Mouse (Mus musculus): ENCODE measurements around the gene Dnase2b.

The Dnase2b gene

GRCm38 (mm10) chr3:146616533-146617283 is 1.3 kb upstream of the Dnase2b start:
- in situ Hi-C loops (cut with MboI, MseI): no loop called here

GRCm38 (mm10) chr3:146611821-146612220 is 3.6 kb downstream of the Dnase2b start:
- in situ Hi-C loops (cut with MboI, MseI): no loop called here

- in situ Hi-C loops (cut with MboI, MseI): no loop called here
Measured at GRCm38 (mm10) chr3:146611261-146611660, 4.1 kb downstream of the Dnase2b start.

- in situ Hi-C loops (cut with MboI, MseI): no loop called here
Measured at GRCm38 (mm10) chr3:146610322-146610721, 5.1 kb downstream of the Dnase2b start.

GRCm38 (mm10) chr3:146607368-146607767 is 8.0 kb downstream of the Dnase2b start:
- in situ Hi-C loops (cut with MboI, MseI): no loop called here

- in situ Hi-C loops (cut with MboI, MseI): no loop called here
Measured at GRCm38 (mm10) chr3:146604647-146605046, 10.7 kb downstream of the Dnase2b start.

GRCm38 (mm10) chr3:146602531-146602930 is 12.9 kb downstream of the Dnase2b start:
- in situ Hi-C loops (cut with MboI, MseI): no loop called here

GRCm38 (mm10) chr3:146601205-146601604 is 14.2 kb downstream of the Dnase2b start:
- in situ Hi-C loops (cut with MboI, MseI): no loop called here

GRCm38 (mm10) chr3:146599198-146599900 is 16.0 kb downstream of the Dnase2b start:
- in situ Hi-C loops (cut with MboI, MseI): no loop called here

GRCm38 (mm10) chr3:146598411-146598810 is 17.0 kb downstream of the Dnase2b start:
- in situ Hi-C loops (cut with MboI, MseI): no loop called here

- in situ Hi-C loops (cut with MboI, MseI): no loop called here
Measured at GRCm38 (mm10) chr3:146596864-146597263, 18.5 kb downstream of the Dnase2b start.

- in situ Hi-C loops (cut with MboI, MseI): no loop called here
Measured at GRCm38 (mm10) chr3:146596387-146596786, 19.0 kb downstream of the Dnase2b start.

- in situ Hi-C loops (cut with MboI, MseI): no loop called here
Measured at GRCm38 (mm10) chr3:146595440-146595839, 20.0 kb downstream of the Dnase2b start.

GRCm38 (mm10) chr3:146591601-146592000 is 23.8 kb downstream of the Dnase2b start:
- in situ Hi-C loops (cut with MboI, MseI): no loop called here

- in situ Hi-C loops (cut with MboI, MseI): no loop called here
Measured at GRCm38 (mm10) chr3:146591159-146591558, 24.2 kb downstream of the Dnase2b start.

- in situ Hi-C loops (cut with MboI, MseI): no loop called here
Measured at GRCm38 (mm10) chr3:146589523-146589922, 25.9 kb downstream of the Dnase2b start.

- in situ Hi-C loops (cut with MboI, MseI): no loop called here
Measured at GRCm38 (mm10) chr3:146586616-146587015, 28.8 kb downstream of the Dnase2b start.

GRCm38 (mm10) chr3:146583908-146584307 is 31.5 kb downstream of the Dnase2b start:
- in situ Hi-C loops (cut with MboI, MseI): no loop called here

GRCm38 (mm10) chr3:146583478-146583877 is 31.9 kb downstream of the Dnase2b start:
- in situ Hi-C loops (cut with MboI, MseI): no loop called here

GRCm38 (mm10) chr3:146580039-146580729 is 35.2 kb downstream of the Dnase2b start:
- in situ Hi-C loops (cut with MboI, MseI): no loop called here

- in situ Hi-C loops (cut with MboI, MseI): no loop called here
Measured at GRCm38 (mm10) chr3:146577591-146577990, 37.8 kb downstream of the Dnase2b start.

GRCm38 (mm10) chr3:146571341-146571740 is 44.1 kb downstream of the Dnase2b start:
- in situ Hi-C loops (cut with MboI, MseI): no loop called here
